Comparison of ENCODE assay signal across 15 mouse cellular contexts in genomic region chr2:64824494-64824893, GRCm38 (mm10).
DNase-seq lines count a peak whose midpoint lies in the region; ATAC-seq and TF ChIP-seq lines count a peak whose summit lies in the region.
"Had no signal": no experiment of that assay in that cellular context is flagged by ENCODE, and none has a peak within 500 bp of the region (broad histone marks: within the 10 kb centered on the region; RNA-seq: fewer than 3 reads in every experiment).

No protein-coding gene starts in this region.

- ATAC-seq in forebrain, postnatal 0 days = no peak
- no peak; the same call in 1 of the 2 replicates for ATAC-seq in forebrain, embryonic 13.5 days

- H3K4me3 ChIP-seq in forebrain, postnatal 0 days (ENCODE audit: low read depth, low read length) = no peak overlapping the region
- H3K4me3 ChIP-seq in forebrain, embryonic 13.5 days = no peak overlapping the region
- H3K4me3 ChIP-seq in layer of hippocampus, adult 2 months = no peak overlapping the region
- H3K4me3 ChIP-seq: limb, embryonic 15.5 days; neural tube, embryonic 13.5 days had no signal

- H3K4me2 ChIP-seq in forebrain, postnatal 0 days (ENCODE audit: low read depth) = no peak overlapping the region
- no peak overlapping the region for H3K4me2 ChIP-seq in forebrain, embryonic 13.5 days
- H3K4me2 ChIP-seq: limb, embryonic 15.5 days; neural tube, embryonic 13.5 days had no signal

- no peaks in the 10 kb centered on the region for H3K9me3 ChIP-seq in forebrain, postnatal 0 days (ENCODE audit: low read length)
- no peaks in the 10 kb centered on the region for H3K9me3 ChIP-seq in forebrain, embryonic 13.5 days (replicated peaks)
- H3K9me3 ChIP-seq: limb, embryonic 15.5 days; neural tube, embryonic 13.5 days had no signal

- H3K36me3 ChIP-seq in forebrain, postnatal 0 days (ENCODE audit: insufficient read depth) = no peaks in the 10 kb centered on the region
- H3K36me3 ChIP-seq in forebrain, embryonic 13.5 days (ENCODE audit: poor library complexity, severe bottlenecking) = no peaks in the 10 kb centered on the region
- H3K36me3 ChIP-seq: limb, embryonic 15.5 days; neural tube, embryonic 13.5 days had no signal

- TF ChIP-seq CTCF in forebrain, postnatal 0 days (IDR thresholded peaks at IDR 0.05; ENCODE audit: low read depth) = peak; percentile 15
- TF ChIP-seq CTCF in layer of hippocampus, adult 2 months (conservative IDR thresholded peaks at IDR 0.05) = peak; percentile 63

- H3K4me1 ChIP-seq in forebrain, postnatal 0 days (ENCODE audit: insufficient read depth) = no peaks in the 10 kb centered on the region
- 0 out of 2 replicates have a peak, but pooled peaks cover 6% of the 10 kb centered on the region for H3K4me1 ChIP-seq in forebrain, embryonic 13.5 days
- H3K4me1 ChIP-seq: limb, embryonic 15.5 days; neural tube, embryonic 13.5 days had no signal

- 74% methylated on average over 9 of the region's 9 CpGs for WGBS in forebrain, postnatal 0 days
- WGBS in forebrain, embryonic 13.5 days = 73% methylated on average over 9 of the region's 9 CpGs

- DNase-seq in forebrain, postnatal 0 days = no peak
- no peak for DNase-seq in layer of hippocampus, adult 2 months (ENCODE audit: low spot score in 2 of 2)
- DNase-seq in layer of hippocampus, adult 9-10 months (ENCODE audit: low spot score) = no peak
- DNase-seq in thymus, postnatal 4 days = peak; percentile 6
- DNase-seq in thymus, adult 18-20 months = no peak
- DNase-seq in testis, postnatal 14 days (ENCODE audit: low spot score) = peak; percentile 8
- no peak for DNase-seq in lung, postnatal 4 days
- DNase-seq: adrenal gland, postnatal 14 days; B cell, adult 2 months; cerebellum, adult 11 months; heart, adult 11 months; lung, postnatal 10 days had no signal

- H3K27me3 ChIP-seq in forebrain, postnatal 0 days (ENCODE audit: insufficient read depth, low read length) = no peaks in the 10 kb centered on the region
- H3K27me3 ChIP-seq in forebrain, embryonic 13.5 days = no peaks in the 10 kb centered on the region
- H3K27me3 ChIP-seq: limb, embryonic 15.5 days; neural tube, embryonic 13.5 days had no signal

- H3K27ac ChIP-seq in forebrain, postnatal 0 days (ENCODE audit: low read depth, low read length) = no peak overlapping the region
- no peak overlapping the region for H3K27ac ChIP-seq in forebrain, embryonic 13.5 days
- no peak overlapping the region for H3K27ac ChIP-seq in layer of hippocampus, adult 2 months
- H3K27ac ChIP-seq: limb, embryonic 15.5 days; neural tube, embryonic 13.5 days had no signal

- H3K9ac ChIP-seq in forebrain, postnatal 0 days = no peak overlapping the region
- no peak overlapping the region for H3K9ac ChIP-seq in forebrain, embryonic 13.5 days
- H3K9ac ChIP-seq: limb, embryonic 15.5 days; neural tube, embryonic 13.5 days had no signal

Comparison
In these comparisons a context has a peak if more than half of its experiments do, and no peak if none do; other contexts are left out.
1. DNase-seq: peak in thymus, postnatal 4 days (single experiment) and testis, postnatal 14 days (single experiment); none in forebrain, postnatal 0 days (single experiment), layer of hippocampus, adult 2 months (0 of 2), layer of hippocampus, adult 9-10 months (single experiment), thymus, adult 18-20 months (0 of 2) and lung, postnatal 4 days (0 of 2).